In the genomic region with DNA sequence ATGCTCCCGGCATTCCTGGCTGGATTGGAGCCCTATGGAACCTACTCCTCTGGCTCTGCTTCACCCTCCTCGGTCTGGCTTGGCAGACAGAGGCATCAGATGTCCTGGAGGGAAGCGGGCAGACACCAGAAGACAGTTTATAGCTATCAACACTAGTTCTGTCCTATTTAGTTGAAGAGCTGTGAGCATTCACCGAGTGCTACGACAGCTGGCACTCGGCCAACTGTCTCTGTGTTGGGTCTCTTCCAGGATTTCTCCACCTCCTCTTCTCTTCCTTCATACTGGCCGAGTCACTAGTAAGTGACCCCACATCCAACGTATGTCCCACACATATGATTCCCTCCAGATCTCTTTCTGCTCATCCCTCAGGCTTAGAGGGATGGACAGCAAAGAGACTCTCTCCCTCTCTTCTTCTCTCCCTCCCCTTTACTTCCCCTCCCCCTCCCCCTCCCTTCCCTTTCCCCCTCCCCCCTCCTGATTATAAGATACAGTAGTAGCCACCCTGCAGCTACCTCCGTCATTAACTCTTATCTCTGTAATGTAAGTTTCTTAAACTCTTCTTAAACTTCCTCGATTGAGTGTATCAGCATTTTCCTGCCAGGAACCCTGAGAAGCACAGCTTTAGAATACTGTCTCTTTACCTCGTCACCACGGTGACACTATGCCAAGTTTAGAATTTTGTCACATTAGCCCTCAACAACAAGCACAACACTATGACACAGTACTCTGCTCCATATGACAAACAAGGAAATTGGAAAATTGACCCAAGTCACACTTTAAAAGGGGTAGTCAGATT, we compare ENCODE assay signal across 9 mouse cellular contexts.
A peak's percentile ranks its signal among the peaks of the same experiment; 100 is the strongest.
DNase-seq lines count a peak whose midpoint lies in the region; ATAC-seq and TF ChIP-seq lines count a peak whose summit lies in the region.
"Had no signal": no experiment of that assay in that cellular context is flagged by ENCODE, and none has a peak within 500 bp of the region (broad histone marks: within the 10 kb centered on the region; RNA-seq: fewer than 3 reads in every experiment).

No protein-coding gene starts in this region.

- no peak for TF ChIP-seq CTCF in forebrain, postnatal 0 days (IDR thresholded peaks at IDR 0.05; ENCODE audit: low read depth)

- H3K4me2 ChIP-seq in heart, embryonic 14.5 days (ENCODE audit: low read length): peak overlapping the region; percentile 44
- H3K4me2 ChIP-seq in heart, embryonic 11.5 days: no peak overlapping the region
- H3K4me2 ChIP-seq in forebrain, postnatal 0 days (ENCODE audit: low read depth): no peak overlapping the region
- H3K4me2 ChIP-seq: neural tube, embryonic 15.5 days had no signal

- H3K4me3 ChIP-seq in heart, embryonic 14.5 days (ENCODE audit: control insufficient read depth in 1 of 2, insufficient read depth in 1 of 2, low read depth in 1 of 2, low read length in 2 of 2): no peak overlapping the region
- no peak overlapping the region for H3K4me3 ChIP-seq in heart, embryonic 11.5 days (ENCODE audit: low read depth, low read length)
- H3K4me3 ChIP-seq in forebrain, postnatal 0 days (ENCODE audit: low read depth, low read length): no peak overlapping the region
- H3K4me3 ChIP-seq: neural tube, embryonic 15.5 days had no signal

- ATAC-seq in heart, embryonic 14.5 days (ENCODE audit: insufficient number of reproducible peaks, insufficient read depth, low FRiP score, low read depth): peak; percentile 69; the same call in 1 of the 2 replicates
- ATAC-seq in heart, embryonic 11.5 days (replicated peaks; ENCODE audit: insufficient number of reproducible peaks, low FRiP score, low TSS enrichment): no peak
- ATAC-seq in forebrain, postnatal 0 days: peak; percentile 68; the same call in 1 of the 2 replicates

- no peak overlapping the region for H3K9ac ChIP-seq in heart, embryonic 14.5 days (ENCODE audit: low read length)
- no peak overlapping the region for H3K9ac ChIP-seq in heart, embryonic 11.5 days (ENCODE audit: low read depth, low read length)
- H3K9ac ChIP-seq in forebrain, postnatal 0 days: no peak overlapping the region
- H3K9ac ChIP-seq: neural tube, embryonic 15.5 days had no signal

- no peaks in the 10 kb centered on the region for H3K9me3 ChIP-seq in heart, embryonic 14.5 days (ENCODE audit: control insufficient read depth, low read length)
- no peaks in the 10 kb centered on the region for H3K9me3 ChIP-seq in heart, embryonic 11.5 days (replicated peaks; ENCODE audit: control insufficient read depth, low read length)
- H3K9me3 ChIP-seq in forebrain, postnatal 0 days (ENCODE audit: low read length): no peaks in the 10 kb centered on the region
- H3K9me3 ChIP-seq: neural tube, embryonic 15.5 days had no signal

- H3K27me3 ChIP-seq in heart, embryonic 14.5 days (ENCODE audit: control insufficient read depth, insufficient read depth, low read length): no peaks in the 10 kb centered on the region
- no peaks in the 10 kb centered on the region for H3K27me3 ChIP-seq in heart, embryonic 11.5 days (ENCODE audit: control insufficient read depth, insufficient read depth, low read length)
- no peaks in the 10 kb centered on the region for H3K27me3 ChIP-seq in forebrain, postnatal 0 days (ENCODE audit: insufficient read depth, low read length)
- H3K27me3 ChIP-seq: neural tube, embryonic 15.5 days had no signal

- DNase-seq in retina, postnatal 1 day: peak; percentile 58
- DNase-seq in retina, embryonic 14.5 days (ENCODE audit: low spot score): no peak
- DNase-seq in forebrain, postnatal 0 days: no peak
- DNase-seq in lung, postnatal 4 days: peak; percentile 14 to 45
- DNase-seq in left cerebral cortex, adult 11 months (ENCODE audit: low spot score): no peak
- DNase-seq in embryo, embryonic 10 days (ENCODE audit: low spot score): no peak

- no peaks in the 10 kb centered on the region for H3K36me3 ChIP-seq in heart, embryonic 14.5 days (ENCODE audit: control insufficient read depth, insufficient read depth, low read length)
- no peaks in the 10 kb centered on the region for H3K36me3 ChIP-seq in heart, embryonic 11.5 days (ENCODE audit: control insufficient read depth, insufficient read depth, low read length)
- no peaks in the 10 kb centered on the region for H3K36me3 ChIP-seq in forebrain, postnatal 0 days (ENCODE audit: insufficient read depth)
- H3K36me3 ChIP-seq: neural tube, embryonic 15.5 days had no signal

- H3K4me1 ChIP-seq in heart, embryonic 14.5 days (ENCODE audit: control insufficient read depth in 2 of 2, insufficient read depth in 2 of 2, low read length in 2 of 2): peaks cover 7 to 12% of the 10 kb centered on the region in 2 experiments
- peaks cover 9% of the 10 kb centered on the region; the same call in 1 of the 2 replicates for H3K4me1 ChIP-seq in heart, embryonic 11.5 days (ENCODE audit: control insufficient read depth, insufficient read depth, low read length)
- no peaks in the 10 kb centered on the region for H3K4me1 ChIP-seq in forebrain, postnatal 0 days (ENCODE audit: insufficient read depth)
- H3K4me1 ChIP-seq: neural tube, embryonic 15.5 days had no signal

- 22% methylated on average over 12 of the region's 12 CpGs for WGBS in heart, embryonic 14.5 days
- 38% methylated on average over 12 of the region's 12 CpGs for WGBS in heart, embryonic 11.5 days (ENCODE audit: insufficient replicate concordance)
- 42% methylated on average over 12 of the region's 12 CpGs for WGBS in forebrain, postnatal 0 days

- no peak overlapping the region; a peak in 1 of 4 replicates for H3K27ac ChIP-seq in heart, embryonic 14.5 days (replicated peaks in 1 of 2; ENCODE audit: control insufficient read depth in 1 of 2, insufficient read depth in 1 of 2, low read depth in 2 of 2, low read length in 2 of 2)
- no peak overlapping the region for H3K27ac ChIP-seq in heart, embryonic 11.5 days (ENCODE audit: low read depth, low read length)
- H3K27ac ChIP-seq in forebrain, postnatal 0 days (ENCODE audit: low read depth, low read length): no peak overlapping the region
- H3K27ac ChIP-seq: neural tube, embryonic 15.5 days had no signal

Comparison
In these comparisons a context has a peak if more than half of its experiments do, and no peak if none do; other contexts are left out.
1. DNase-seq: peak in retina, postnatal 1 day (single experiment) and lung, postnatal 4 days (2 of 2); none in retina, embryonic 14.5 days (single experiment), forebrain, postnatal 0 days (single experiment), left cerebral cortex, adult 11 months (single experiment) and embryo, embryonic 10 days (single experiment).